Mouse (Mus musculus) erythroblast, embryonic 14.5 days (primary cell): Measurements from ENCODE around the gene Lama5.

Experiments
- GATA1 ChIP-seq: IDR thresholded peaks from 2 replicates; pipeline ENCODE4 v1.6.1; 2012; ENCODE audit warnings: low read length, inconsistent platforms, mixed read lengths
- TAL1 ChIP-seq: IDR thresholded peaks from 3 replicates; pipeline ENCODE4 v1.6.1; 2012; ENCODE audit warnings: low read length, inconsistent platforms, mixed read lengths

DNA sequence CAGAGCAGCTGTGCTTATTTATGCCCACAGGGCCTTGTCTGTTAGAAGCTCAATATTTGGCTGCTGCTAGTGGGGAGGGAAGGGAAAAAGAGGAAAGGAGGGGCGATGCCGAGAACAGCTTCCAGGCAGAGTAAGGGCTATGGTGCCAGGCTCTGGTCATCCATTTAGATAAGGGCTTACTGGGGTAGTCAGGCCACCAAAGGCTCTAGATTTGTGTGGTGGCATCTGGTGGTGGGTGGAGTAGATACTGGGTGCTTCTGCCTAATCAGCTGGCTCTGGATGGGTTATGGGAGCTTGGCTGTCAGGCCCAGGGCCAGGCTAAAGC, 19.7 kb downstream of the Lama5 start:
- no peak for TF ChIP-seq GATA1
- no peak for TF ChIP-seq TAL1
